Mouse (Mus musculus): ENCODE data around the gene Ptdss2. TPM values are rescaled to one million over a fixed set of nuclear protein-coding genes. Genes with fewer than 3 reads are reported as not detected.

The Ptdss2 gene
- polyA plus RNA-seq, 1 experiment from 2014 or later, result 70.7 TPM

Other genes starting within 250 kb of the Ptdss2 start
- gene Psmd13, start 240.4 kb upstream of the Ptdss2 start, polyA plus RNA-seq (2014; fragmentation: Nextera tagmentation; extraction: Ambion mirVana), result 173 and 182 TPM in 2 replicates
- gene Sirt3, start 240.1 kb upstream of the Ptdss2 start, polyA plus RNA-seq (2014; fragmentation: Nextera tagmentation; extraction: Ambion mirVana), result 18.4 and 21.6 TPM in 2 replicates
- gene Cox8b, start 221.9 kb upstream of the Ptdss2 start, polyA plus RNA-seq (2014; fragmentation: Nextera tagmentation; extraction: Ambion mirVana), result not detected in 2 replicates
- gene Nlrp6, start 201.5 kb upstream of the Ptdss2 start, polyA plus RNA-seq (2014; fragmentation: Nextera tagmentation; extraction: Ambion mirVana), result 0.08 and 0.21 TPM in 2 replicates
- gene Pgghg, start 181.0 kb upstream of the Ptdss2 start, polyA plus RNA-seq (2014; fragmentation: Nextera tagmentation; extraction: Ambion mirVana), result 10.2 and 12.5 TPM in 2 replicates
- gene Ifitm5, start 172.1 kb upstream of the Ptdss2 start, polyA plus RNA-seq (2014; fragmentation: Nextera tagmentation; extraction: Ambion mirVana), result 0.20 TPM in 1 of 2 replicates, not detected in the other
- gene Gm45717, start 166.4 kb upstream of the Ptdss2 start, polyA plus RNA-seq (2014; fragmentation: Nextera tagmentation; extraction: Ambion mirVana), result not detected in 2 replicates
- 198 and 207 TPM in 2 replicates for gene Ifitm2, start 166.4 kb upstream of the Ptdss2 start, polyA plus RNA-seq (2014; fragmentation: Nextera tagmentation; extraction: Ambion mirVana)
- 8.0 and 9.5 TPM in 2 replicates for gene Ifitm1, start 155.2 kb upstream of the Ptdss2 start, polyA plus RNA-seq (2014; fragmentation: Nextera tagmentation; extraction: Ambion mirVana)
- 13.5 and 14.0 TPM in 2 replicates for gene Ifitm3, start 111.6 kb upstream of the Ptdss2 start, polyA plus RNA-seq (2014; fragmentation: Nextera tagmentation; extraction: Ambion mirVana)
- not detected in 2 replicates for gene Ifitm6, start 104.5 kb upstream of the Ptdss2 start, polyA plus RNA-seq (2014; fragmentation: Nextera tagmentation; extraction: Ambion mirVana)
- gene Gm17387, start 93.3 kb upstream of the Ptdss2 start, polyA plus RNA-seq (2014; fragmentation: Nextera tagmentation; extraction: Ambion mirVana), result not detected in 2 replicates
- 18.8 and 19.5 TPM in 2 replicates for gene B4galnt4, start 61.3 kb upstream of the Ptdss2 start, polyA plus RNA-seq (2014; fragmentation: Nextera tagmentation; extraction: Ambion mirVana)
- gene Pkp3, start 44.2 kb upstream of the Ptdss2 start, polyA plus RNA-seq (2014; fragmentation: Nextera tagmentation; extraction: Ambion mirVana), result 0.82 and 0.84 TPM in 2 replicates
- 1.2 and 1.8 TPM in 2 replicates for gene Sigirr, start 21.8 kb upstream of the Ptdss2 start, polyA plus RNA-seq (2014; fragmentation: Nextera tagmentation; extraction: Ambion mirVana)
- 0.12 TPM in 1 of 2 replicates, not detected in the other for gene Ano9, start 4.6 kb upstream of the Ptdss2 start, polyA plus RNA-seq (2014; fragmentation: Nextera tagmentation; extraction: Ambion mirVana)
- 54.6 and 56.7 TPM in 2 replicates for gene Rnh1, start 50.5 kb downstream of the Ptdss2 start, polyA plus RNA-seq (2014; fragmentation: Nextera tagmentation; extraction: Ambion mirVana)
- 86.1 and 103 TPM in 2 replicates for gene Hras, start 71.6 kb downstream of the Ptdss2 start, polyA plus RNA-seq (2014; fragmentation: Nextera tagmentation; extraction: Ambion mirVana)
- gene Lrrc56, start 71.8 kb downstream of the Ptdss2 start, polyA plus RNA-seq (2014; fragmentation: Nextera tagmentation; extraction: Ambion mirVana), result 7.5 and 8.8 TPM in 2 replicates
- 2.1 and 2.5 TPM in 2 replicates for gene Lmntd2, start 91.7 kb downstream of the Ptdss2 start, polyA plus RNA-seq (2014; fragmentation: Nextera tagmentation; extraction: Ambion mirVana)
- gene Rassf7, start 93.5 kb downstream of the Ptdss2 start, polyA plus RNA-seq (2014; fragmentation: Nextera tagmentation; extraction: Ambion mirVana), result 33.5 and 38.3 TPM in 2 replicates
- gene Phrf1, start 106.4 kb downstream of the Ptdss2 start, polyA plus RNA-seq (2014; fragmentation: Nextera tagmentation; extraction: Ambion mirVana), result 59.6 and 78.3 TPM in 2 replicates
- 0.81 and 1.4 TPM in 2 replicates for gene Irf7, start 144.1 kb downstream of the Ptdss2 start, polyA plus RNA-seq (2014; fragmentation: Nextera tagmentation; extraction: Ambion mirVana)
- not detected in 2 replicates for gene Cdhr5, start 154.4 kb downstream of the Ptdss2 start, polyA plus RNA-seq (2014; fragmentation: Nextera tagmentation; extraction: Ambion mirVana)
- 1.1 TPM in 2 replicates for gene Sct, start 156.8 kb downstream of the Ptdss2 start, polyA plus RNA-seq (2014; fragmentation: Nextera tagmentation; extraction: Ambion mirVana)
- 0.14 and 0.17 TPM in 2 replicates for gene Drd4, start 169.6 kb downstream of the Ptdss2 start, polyA plus RNA-seq (2014; fragmentation: Nextera tagmentation; extraction: Ambion mirVana)
- gene Deaf1, start 205.3 kb downstream of the Ptdss2 start, polyA plus RNA-seq (2014; fragmentation: Nextera tagmentation; extraction: Ambion mirVana), result 61.6 and 66.9 TPM in 2 replicates
- gene Tmem80, start 205.4 kb downstream of the Ptdss2 start, polyA plus RNA-seq (2014; fragmentation: Nextera tagmentation; extraction: Ambion mirVana), result 31.4 and 34.4 TPM in 2 replicates
- 0.97 and 1.3 TPM in 2 replicates for gene Eps8l2, start 216.5 kb downstream of the Ptdss2 start, polyA plus RNA-seq (2014; fragmentation: Nextera tagmentation; extraction: Ambion mirVana)

All from midbrain, embryonic 11.5 days (tissue).